Mouse (Mus musculus) hindbrain, embryonic 12.5 days (tissue): ENCODE results near the gene Pafah1b2. TPM values are rescaled to one million over a fixed set of nuclear protein-coding genes. Genes with fewer than 3 reads are reported as not detected.

ENCODE experiments used
- ATAC-seq: fragments of 200-750 bp; cut with Nextera tagmentation; 2 replicates; pipeline ENCODE4 v1.8.0; 2017; ENCODE audit warnings: moderate TSS enrichment; ENCODE audit not compliant: low FRiP score
- H3K27ac ChIP-seq: fragments of 300-500 bp; sonication (generic); 2 replicates; pipeline ENCODE4 v1.5.1; 2016; ENCODE audit warnings: mild to moderate bottlenecking
- H3K27me3 ChIP-seq: fragments of 300-500 bp; sonication (generic); 2 replicates; pipeline ENCODE4 v1.6.1; 2016; ENCODE audit warnings: mild to moderate bottlenecking
- H3K36me3 ChIP-seq: fragments of 300-500 bp; sonication (generic); 2 replicates; pipeline ENCODE4 v1.6.1; 2016; ENCODE audit warnings: mild to moderate bottlenecking
- H3K4me1 ChIP-seq: fragments of 300-500 bp; sonication (generic); 2 replicates; pipeline ENCODE4 v1.6.1; 2016
- H3K4me2 ChIP-seq: fragments of 300-500 bp; sonication (generic); replicated peaks from 2 replicates; pipeline ENCODE4 v1.6.1; 2016; ENCODE audit warnings: mild to moderate bottlenecking
- H3K4me3 ChIP-seq: fragments of 300-500 bp; sonication (generic); 2 replicates; pipeline ENCODE4 v1.5.1; 2016; ENCODE audit warnings: mild to moderate bottlenecking
- H3K9ac ChIP-seq: fragments of 300-500 bp; sonication (generic); 2 replicates; pipeline ENCODE4 v1.6.1; 2016; ENCODE audit warnings: mild to moderate bottlenecking, moderate library complexity
- H3K9me3 ChIP-seq: fragments of 300-500 bp; sonication (generic); replicated peaks from 2 replicates; pipeline ENCODE4 v1.6.1; 2016; ENCODE audit warnings: mild to moderate bottlenecking
- WGBS: fragments of 180-500 bp; shearing (Covaris S2); methylation state at CpG from one replicate; pipeline ENCODE4 v1.1.7; 2016; 5-methylcytosine and 5-hydroxymethylcytosine counted together
- microRNA-seq: library from miRNA; unstranded; fragments of <30 nt; microRNA quantifications from one replicate; pipeline ENCODE4, GENCODE M21; 2017
- polyA plus RNA-seq: library from polyadenylated mRNA; unstranded; fragments of >200 nt; fragmentation: Nextera tagmentation; extraction: Ambion mirVana; gene quantifications from 2 replicates; pipeline ENCODE4 v1.2.1, GENCODE M21; 2016

The Pafah1b2 gene
- polyA plus RNA-seq, 1 experiment from 2014 or later = 290 TPM

- WGBS = 63% methylated on average over 1 of the region's 1 CpGs
- Histone ChIP-seq H3K4me2 (no peak overlapping the region), H3K4me3 (no peak overlapping the region), H3K9ac (no peak overlapping the region), H3K27ac (no peak overlapping the region), H3K4me1 (peaks cover 6% of the 10 kb centered on the region), H3K9me3 (no peaks in the 10 kb centered on the region), H3K27me3 (no peaks in the 10 kb centered on the region), H3K36me3 (peaks cover 45% of the 10 kb centered on the region)
- ATAC-seq = no peak
These were observed 80.5 kb downstream of the Pafah1b2 start for GRCm38 (mm10) chr9:45931958-45932357.

GRCm38 (mm10) chr9:45929285-45929684, 83.2 kb downstream of the Pafah1b2 start:
- peaks cover 57% of the 10 kb centered on the region for H3K36me3 ChIP-seq
- H3K4me3 ChIP-seq = no peak overlapping the region
- ATAC-seq = no peak
- no peaks in the 10 kb centered on the region for H3K9me3 ChIP-seq
- no peak overlapping the region for H3K9ac ChIP-seq
- H3K27ac ChIP-seq = no peak overlapping the region
- no peak overlapping the region for H3K4me2 ChIP-seq
- 90% methylated on average over 5 of the region's 5 CpGs for WGBS
- H3K4me1 ChIP-seq = 0 out of 2 replicates have a peak, but pooled peaks cover 2% of the 10 kb centered on the region
- H3K27me3 ChIP-seq = no peaks in the 10 kb centered on the region

GRCm38 (mm10) chr9:45919895-45920294, 92.6 kb downstream of the Pafah1b2 start:
- 71% methylated on average over 1 of the region's 1 CpGs for WGBS
- H3K4me3 ChIP-seq = no peak overlapping the region
- H3K4me1 ChIP-seq = no peaks in the 10 kb centered on the region
- H3K4me2 ChIP-seq = no peak overlapping the region
- H3K36me3 ChIP-seq = peaks cover 79% of the 10 kb centered on the region
- no peak for ATAC-seq
- H3K27ac ChIP-seq = no peak overlapping the region
- no peaks in the 10 kb centered on the region for H3K27me3 ChIP-seq
- H3K9me3 ChIP-seq = no peaks in the 10 kb centered on the region
- H3K9ac ChIP-seq = no peak overlapping the region

- H3K9me3 ChIP-seq = no peaks in the 10 kb centered on the region
- H3K27me3 ChIP-seq = no peaks in the 10 kb centered on the region
- H3K36me3 ChIP-seq = peaks cover 91% of the 10 kb centered on the region
- H3K4me3 ChIP-seq = no peak overlapping the region
- WGBS = 81% methylated on average over 5 of the region's 5 CpGs
- H3K4me2 ChIP-seq = no peak overlapping the region
- ATAC-seq = no peak
- no peak overlapping the region for H3K9ac ChIP-seq
- H3K4me1 ChIP-seq = no peaks in the 10 kb centered on the region
- H3K27ac ChIP-seq = no peak overlapping the region
These were observed 95.2 kb downstream of the Pafah1b2 start for GRCm38 (mm10) chr9:45917041-45917934.

GRCm38 (mm10) chr9:45915659-45916058, 96.8 kb downstream of the Pafah1b2 start:
- H3K9ac ChIP-seq = no peak overlapping the region
- H3K4me2 ChIP-seq = no peak overlapping the region
- no peak for ATAC-seq
- WGBS = 86% methylated on average over 2 of the region's 2 CpGs
- H3K27ac ChIP-seq = no peak overlapping the region
- no peaks in the 10 kb centered on the region for H3K27me3 ChIP-seq
- H3K9me3 ChIP-seq = no peaks in the 10 kb centered on the region
- no peak overlapping the region for H3K4me3 ChIP-seq
- H3K36me3 ChIP-seq = peaks cover 93% of the 10 kb centered on the region
- no peaks in the 10 kb centered on the region for H3K4me1 ChIP-seq

Small RNA genes lying within 50 kb of the gene (microRNA-seq; reads per million reads assigned to microRNA genes)
- gene Mir7087 = not detected

Other genes starting within 250 kb of the Pafah1b2 start
- 17.7 and 18.8 TPM in 2 replicates for gene Cep164, start 184.0 kb downstream of the Pafah1b2 start, polyA plus RNA-seq
- 40.2 and 41.5 TPM in 2 replicates for gene Bace1, start 174.1 kb downstream of the Pafah1b2 start, polyA plus RNA-seq
- 27.1 and 30.6 TPM in 2 replicates for gene Pcsk7, start 106.2 kb downstream of the Pafah1b2 start, polyA plus RNA-seq
- gene Rnf214, start 105.8 kb downstream of the Pafah1b2 start, polyA plus RNA-seq = 93.2 and 95.3 TPM in 2 replicates
- gene Tagln, start 76.6 kb downstream of the Pafah1b2 start, polyA plus RNA-seq = 19.2 and 23.0 TPM in 2 replicates
- 43.2 and 46.4 TPM in 2 replicates for gene Sidt2, start 57.4 kb downstream of the Pafah1b2 start, polyA plus RNA-seq
- gene Sik3, start 130 bp upstream of the Pafah1b2 start, polyA plus RNA-seq = 13.9 and 14.7 TPM in 2 replicates
- 1.7 and 1.8 TPM in 2 replicates for gene Apoa1, start 215.9 kb upstream of the Pafah1b2 start, polyA plus RNA-seq
- gene Apoc3, start 222.9 kb upstream of the Pafah1b2 start, polyA plus RNA-seq = not detected in 2 replicates
- gene Apoa4, start 228.0 kb upstream of the Pafah1b2 start, polyA plus RNA-seq = not detected in 2 replicates